Mouse (Mus musculus) liver, postnatal 0 days (tissue): ENCODE measurements around the gene Pcyt1a.

Experiments used
- CTCF ChIP-seq: sonication (generic); IDR thresholded peaks from 2 replicates; pipeline ENCODE4 v1.5.1; 2016; ENCODE audit warnings: antibody characterized with exemption, low read depth
- EP300 ChIP-seq: IDR thresholded peaks from 2 replicates; pipeline ENCODE4 v1.6.1; 2016; ENCODE audit warnings: antibody characterized with exemption, low read depth, mild to moderate bottlenecking

DNA sequence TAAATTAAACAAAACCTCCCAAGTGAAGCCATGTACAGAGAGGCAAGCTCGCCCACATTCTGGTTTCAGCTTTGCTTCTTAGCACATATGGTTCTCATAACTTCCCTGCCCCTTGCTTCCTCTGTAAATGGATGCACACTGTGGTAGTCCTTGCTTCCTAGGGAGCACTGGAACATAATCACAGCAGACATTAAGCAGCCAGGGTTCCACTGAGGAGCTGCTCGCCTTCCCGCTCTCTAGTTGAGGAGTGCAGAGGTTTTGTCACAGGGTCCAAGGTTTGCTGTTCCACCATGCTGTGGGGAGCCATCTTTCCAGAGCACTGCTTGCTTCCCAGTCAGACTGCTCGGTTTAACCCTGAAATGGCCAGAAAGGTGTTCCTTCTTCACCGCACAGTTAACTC lies 23.9 kb downstream of the Pcyt1a start:
- no peak for TF ChIP-seq EP300
- no peak for TF ChIP-seq CTCF
